Mouse (Mus musculus) heart, embryonic 10.5 days (tissue): ENCODE measurements around the gene D6Ertd527e. TPM values are rescaled to one million over a fixed set of nuclear protein-coding genes. Genes with fewer than 3 reads are reported as not detected.

Experiments
- DNase-seq: peaks from one replicate; pipeline ENCODE4 v3.0.0-alpha.2; 2017; ENCODE audit warnings: low spot score
- H3K27ac ChIP-seq: fragments of 300-500 bp; sonication (generic); 2 replicates; pipeline ENCODE4 v1.5.1; 2016; ENCODE audit warnings: mild to moderate bottlenecking
- H3K27me3 ChIP-seq: fragments of 300-500 bp; sonication (generic); 2 replicates; pipeline ENCODE4 v1.6.1; 2016; ENCODE audit warnings: mild to moderate bottlenecking; ENCODE audit not compliant: poor library complexity, insufficient read depth, severe bottlenecking
- H3K36me3 ChIP-seq: fragments of 300-500 bp; sonication (generic); 2 replicates; pipeline ENCODE4 v1.6.1; 2016; ENCODE audit warnings: mild to moderate bottlenecking, moderate library complexity
- H3K4me1 ChIP-seq: fragments of 300-500 bp; sonication (generic); 2 replicates; pipeline ENCODE4 v1.6.1; 2016; ENCODE audit warnings: mild to moderate bottlenecking
- H3K4me3 ChIP-seq: fragments of 300-500 bp; sonication (generic); 2 replicates; pipeline ENCODE4 v1.5.1; 2016; ENCODE audit warnings: mild to moderate bottlenecking, moderate library complexity
- H3K9me3 ChIP-seq: fragments of 300-500 bp; sonication (generic); 2 replicates; pipeline ENCODE4 v1.6.1; 2016; ENCODE audit warnings: mild to moderate bottlenecking, moderate library complexity
- WGBS: fragments of 180-500 bp; shearing (Covaris S2); methylation state at CpG from one replicate; pipeline ENCODE4 v1.1.7; 2016; 5-methylcytosine and 5-hydroxymethylcytosine counted together
- polyA plus RNA-seq: library from polyadenylated mRNA; unstranded; fragments of >200 nt; fragmentation: Nextera tagmentation; extraction: Ambion mirVana; gene quantifications from 2 replicates; pipeline ENCODE4 v1.2.1, GENCODE M21; 2016

D6Ertd527e gene
- polyA plus RNA-seq = not detected in 2 replicates

DNA sequence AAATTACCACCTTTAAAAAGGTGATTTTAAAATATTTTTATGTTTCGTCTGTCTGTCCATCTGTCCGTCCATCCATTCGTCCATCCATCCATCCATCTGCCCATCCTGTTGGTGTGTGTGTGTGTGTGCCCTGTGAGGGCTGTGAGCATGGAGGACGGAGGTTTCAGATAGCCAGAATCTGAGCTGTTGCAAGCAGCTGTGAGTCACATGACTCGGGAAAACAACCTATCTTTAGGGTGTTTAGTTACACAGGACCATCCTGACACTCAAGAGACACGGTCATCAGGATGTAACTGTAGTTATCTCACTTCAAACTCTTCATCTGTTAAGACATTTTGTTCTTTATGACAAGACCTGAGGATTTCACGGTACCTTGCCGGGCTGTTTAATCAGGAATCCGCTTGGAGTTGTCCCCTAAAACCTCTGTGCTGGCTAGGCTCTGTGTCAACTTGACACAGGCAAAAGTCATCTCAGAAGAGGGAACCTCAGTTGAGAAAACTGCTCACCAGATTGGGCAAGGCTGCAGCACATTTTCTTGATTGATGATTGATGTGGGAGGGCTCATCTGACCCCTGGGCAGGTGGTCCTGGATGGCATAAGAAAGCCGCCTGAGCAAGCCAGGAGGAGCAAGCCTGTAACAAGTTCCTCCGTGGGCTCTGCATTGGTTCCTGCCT, at the start of gene D6Ertd527e:
D6Ertd527e (plus strand) TSS at position 624 of the 674 bp plus-strand sequence.
- H3K4me3 ChIP-seq = no peak within 1 kb of the TSS
- 73% methylated on average over 11 of the region's 11 CpGs for WGBS
- H3K36me3 ChIP-seq = no peaks in the 10 kb centered on the region
- H3K27ac ChIP-seq = no peak within 1 kb of the TSS
- peaks cover 7% of the 10 kb centered on the region; the same call in 1 of the 2 replicates for H3K27me3 ChIP-seq
- peaks cover 34% of the 10 kb centered on the region for H3K4me1 ChIP-seq
- DNase-seq = peak; percentile 42
- H3K9me3 ChIP-seq = no peaks in the 10 kb centered on the region

DNA sequence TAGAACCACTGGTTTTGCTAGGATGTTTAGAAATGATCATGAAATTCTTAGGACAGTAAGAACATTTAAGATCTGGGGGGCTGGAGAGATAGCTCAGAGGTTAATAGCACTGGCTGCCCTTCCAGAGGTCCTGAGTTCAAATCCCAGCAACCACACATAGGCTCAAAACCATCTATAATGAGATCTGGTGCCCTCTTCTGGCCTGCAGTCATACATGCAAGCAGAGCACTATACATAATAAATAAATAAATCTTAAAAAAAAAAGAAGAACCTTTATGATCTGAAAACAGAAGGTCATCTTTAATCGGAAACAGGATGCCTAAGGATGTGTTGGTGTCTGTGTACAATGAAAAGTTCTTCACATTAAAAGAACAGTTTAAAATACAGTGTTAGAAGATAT, 44.8 kb upstream of the D6Ertd527e start:
- Histone ChIP-seq H3K4me1 (no peaks in the 10 kb centered on the region), H3K4me3 (no peak overlapping the region), H3K36me3 (peaks cover 86% of the 10 kb centered on the region), H3K27ac (no peak overlapping the region), H3K27me3 (no peaks in the 10 kb centered on the region), H3K9me3 (no peaks in the 10 kb centered on the region)
- 87% methylated on average over 1 of the region's 1 CpGs for WGBS
- no peak for DNase-seq

DNA sequence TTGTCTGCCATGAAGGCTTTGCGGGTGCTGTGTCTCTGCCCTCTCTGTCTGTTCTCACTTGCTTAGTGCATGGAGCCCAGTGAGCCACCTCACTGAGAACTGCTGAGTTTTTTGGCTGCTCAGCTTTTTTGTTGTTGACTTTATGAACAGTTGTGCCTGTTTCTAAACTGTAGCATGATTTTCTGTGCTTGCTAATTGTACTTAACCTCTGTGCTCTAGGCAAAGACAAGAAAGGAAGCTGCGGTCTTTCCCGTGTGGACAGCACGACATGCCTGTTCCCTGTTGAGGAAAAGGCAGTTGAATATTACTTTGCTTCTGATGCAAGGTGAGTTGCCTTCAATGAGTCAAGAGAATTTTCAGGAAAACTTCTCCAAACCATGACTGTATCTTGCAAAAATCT, 41.0 kb upstream of the D6Ertd527e start:
- Histone ChIP-seq H3K27me3 (no peaks in the 10 kb centered on the region), H3K4me3 (no peak overlapping the region), H3K27ac (no peak overlapping the region), H3K36me3 (peaks cover 86% of the 10 kb centered on the region), H3K4me1 (0 out of 2 replicates have a peak, but pooled peaks cover 1% of the 10 kb centered on the region), H3K9me3 (no peaks in the 10 kb centered on the region)
- DNase-seq = no peak
- WGBS = 89% methylated on average over 4 of the region's 4 CpGs

DNA sequence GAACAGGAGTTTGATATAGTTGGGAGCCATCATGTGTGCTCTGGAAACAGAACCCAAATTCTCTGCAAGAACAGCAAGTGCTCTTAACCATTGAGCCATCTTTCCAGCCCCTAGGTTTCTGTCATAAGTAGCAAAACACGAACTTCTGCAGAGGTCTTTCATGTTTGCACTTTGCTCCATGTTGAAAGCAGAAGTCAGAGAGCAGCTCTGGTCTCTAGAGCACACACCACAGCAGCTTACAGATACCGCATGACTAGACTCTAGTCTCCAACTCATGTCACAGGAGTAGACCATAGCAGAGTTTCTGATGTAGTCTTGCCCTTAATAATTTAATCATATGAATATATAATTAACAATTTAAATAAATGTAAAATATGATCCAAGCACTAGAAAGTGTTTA, 36.3 kb upstream of the D6Ertd527e start:
- no peaks in the 10 kb centered on the region for H3K27me3 ChIP-seq
- no peaks in the 10 kb centered on the region for H3K9me3 ChIP-seq
- no peak for DNase-seq
- H3K36me3 ChIP-seq = peaks cover 89% of the 10 kb centered on the region
- H3K4me1 ChIP-seq = peaks cover 22% of the 10 kb centered on the region
- H3K27ac ChIP-seq = no peak overlapping the region
- WGBS = 85% methylated on average over 2 of the region's 2 CpGs
- no peak overlapping the region for H3K4me3 ChIP-seq

DNA sequence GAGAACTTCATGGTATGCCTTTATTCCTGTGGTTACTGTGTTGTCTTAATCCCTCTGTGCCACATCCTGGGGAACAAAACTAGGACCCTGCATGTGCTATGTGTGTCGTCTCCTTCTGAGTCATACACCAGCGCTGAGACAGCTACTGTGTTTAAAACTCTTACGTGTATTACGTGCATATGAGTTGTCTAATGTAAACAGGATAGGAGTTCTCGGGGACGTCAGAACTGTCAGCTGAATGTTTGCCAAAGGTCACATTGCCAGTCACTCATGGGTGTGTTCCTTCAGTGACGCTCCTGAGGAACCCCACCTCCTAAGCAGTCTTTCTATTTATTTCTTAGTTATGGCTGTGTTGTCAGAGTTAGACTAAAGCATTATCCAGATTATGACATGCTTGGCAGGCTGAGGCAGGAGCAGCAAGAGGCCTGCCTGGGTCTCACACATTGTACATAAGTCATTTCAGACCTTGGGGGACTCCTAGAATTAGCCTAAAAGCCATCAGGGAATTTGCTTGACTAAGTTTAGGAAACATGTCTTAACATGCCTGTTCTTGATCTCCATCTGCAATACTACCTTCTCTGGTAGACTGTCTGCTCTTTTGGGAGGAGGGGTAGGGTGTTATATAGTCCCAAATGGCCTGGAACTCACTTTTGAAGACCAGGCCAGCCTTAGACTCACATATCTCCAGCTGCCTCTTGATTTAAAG, 35.2 kb upstream of the D6Ertd527e start:
- no peak overlapping the region for H3K27ac ChIP-seq
- H3K4me1 ChIP-seq = peaks cover 33% of the 10 kb centered on the region
- peaks cover 84% of the 10 kb centered on the region for H3K36me3 ChIP-seq
- WGBS = 73% methylated on average over 7 of the region's 7 CpGs
- no peaks in the 10 kb centered on the region for H3K27me3 ChIP-seq
- DNase-seq = no peak
- no peak overlapping the region for H3K4me3 ChIP-seq
- no peaks in the 10 kb centered on the region for H3K9me3 ChIP-seq

DNA sequence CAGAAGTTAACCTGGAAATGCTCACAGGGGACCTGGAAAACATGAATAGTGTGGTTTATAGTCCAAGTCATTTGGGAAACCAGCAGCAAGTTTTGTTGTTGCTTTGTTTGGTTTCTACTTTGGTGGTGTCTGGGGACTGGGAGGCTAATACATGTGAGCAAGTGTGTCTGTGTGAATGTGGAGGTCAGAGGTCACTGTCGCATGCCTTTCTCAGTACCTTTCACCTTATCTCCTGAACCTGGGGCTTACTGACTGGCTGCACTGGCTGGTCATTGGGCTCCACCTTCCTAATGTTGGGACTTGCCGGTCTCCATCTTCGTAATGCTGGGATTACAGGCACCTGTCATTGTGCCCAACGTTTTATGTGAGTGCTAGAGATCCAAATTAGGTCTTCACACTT, 33.9 kb upstream of the D6Ertd527e start:
- Histone ChIP-seq H3K27ac (no peak overlapping the region), H3K4me3 (no peak overlapping the region), H3K27me3 (no peaks in the 10 kb centered on the region), H3K4me1 (peaks cover 40% of the 10 kb centered on the region), H3K9me3 (no peaks in the 10 kb centered on the region), H3K36me3 (peaks cover 73% of the 10 kb centered on the region)
- 87% methylated on average over 4 of the region's 4 CpGs for WGBS
- no peak for DNase-seq

DNA sequence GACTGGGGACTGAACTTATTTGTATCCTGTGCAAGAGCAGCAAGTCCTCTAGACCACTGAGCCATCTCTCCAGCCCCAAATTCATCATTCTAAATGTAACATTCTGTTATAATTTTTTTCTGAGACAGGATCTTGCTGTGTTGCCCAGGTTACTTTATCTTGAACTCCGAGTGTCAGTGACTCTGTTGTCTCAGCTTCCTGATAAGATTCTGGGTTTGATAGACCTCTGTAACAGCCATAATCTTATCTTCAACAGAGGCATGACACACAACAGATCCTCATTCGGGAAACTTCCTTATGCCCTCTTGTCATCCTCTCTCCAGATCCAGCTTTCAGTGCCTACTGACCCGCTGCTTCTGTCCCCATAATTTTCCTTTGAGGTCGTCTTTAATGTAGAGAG, 31.8 kb upstream of the D6Ertd527e start:
- H3K9me3 ChIP-seq = no peaks in the 10 kb centered on the region
- peaks cover 44% of the 10 kb centered on the region for H3K4me1 ChIP-seq
- no peaks in the 10 kb centered on the region for H3K27me3 ChIP-seq
- H3K36me3 ChIP-seq = peaks cover 72% of the 10 kb centered on the region
- no peak overlapping the region for H3K27ac ChIP-seq
- WGBS = 16% methylated on average over 4 of the region's 4 CpGs
- no peak for DNase-seq
- no peak overlapping the region for H3K4me3 ChIP-seq

DNA sequence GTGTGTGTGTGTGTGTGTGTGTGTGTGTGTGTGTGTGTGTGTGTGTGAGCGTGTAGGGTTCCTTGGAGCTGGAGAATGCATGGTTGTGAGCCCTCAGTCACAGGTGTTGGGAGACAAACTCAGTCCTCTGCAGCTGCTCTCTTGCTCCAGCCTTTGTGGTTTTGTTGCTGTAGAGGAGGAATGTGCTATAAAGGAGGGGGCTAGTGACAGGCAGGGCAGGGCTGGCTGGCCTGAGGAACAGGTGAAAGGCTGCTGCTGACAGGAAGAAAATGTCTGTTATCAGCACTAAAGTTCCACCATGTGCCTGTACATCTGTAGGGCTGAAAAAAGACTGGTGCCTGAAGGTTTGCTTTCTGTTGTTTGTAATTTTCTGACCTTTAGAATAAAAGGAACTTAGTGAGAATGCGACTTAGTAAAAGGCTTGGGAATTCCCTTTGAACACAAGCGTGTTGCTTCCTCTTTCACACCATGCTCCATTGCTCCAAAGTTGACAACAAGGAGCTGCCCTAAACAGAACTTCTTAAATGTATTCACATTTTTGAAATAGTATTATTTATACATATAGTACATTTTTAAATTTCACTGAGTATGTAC, 29.4 kb upstream of the D6Ertd527e start:
- no peaks in the 10 kb centered on the region for H3K9me3 ChIP-seq
- DNase-seq = peak; percentile 83
- H3K27ac ChIP-seq = peak overlapping the region; percentile 3; the same call in 1 of the 2 replicates
- H3K4me1 ChIP-seq = peaks cover 33% of the 10 kb centered on the region
- H3K4me3 ChIP-seq = 0 out of 2 replicates have a peak overlapping the region, but pooled peaks have one; percentile 0
- H3K36me3 ChIP-seq = peaks cover 65% of the 10 kb centered on the region
- WGBS = 54% methylated on average over 3 of the region's 3 CpGs
- no peaks in the 10 kb centered on the region for H3K27me3 ChIP-seq

DNA sequence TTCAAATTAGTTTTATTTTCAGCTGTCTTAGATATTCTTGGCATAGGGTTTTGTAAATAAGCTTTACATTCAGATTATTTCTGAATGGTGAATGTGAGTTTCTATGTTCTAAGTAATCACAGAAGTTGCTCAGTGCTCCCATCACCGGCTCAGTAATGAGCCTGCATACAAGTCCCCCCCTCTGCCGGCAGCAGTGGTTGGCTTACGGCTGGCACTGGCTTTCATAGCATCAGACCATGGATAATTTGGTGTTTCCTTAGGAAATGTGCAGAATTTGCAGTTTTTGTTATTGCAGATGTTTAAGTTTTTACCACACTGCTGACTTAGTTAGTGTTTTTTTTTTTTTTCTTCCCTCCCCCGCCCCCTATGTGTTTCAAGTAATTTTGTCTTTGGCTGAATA, 25.1 kb upstream of the D6Ertd527e start:
- Histone ChIP-seq H3K4me3 (no peak overlapping the region), H3K9me3 (no peaks in the 10 kb centered on the region), H3K27ac (no peak overlapping the region), H3K36me3 (peaks cover 76% of the 10 kb centered on the region), H3K4me1 (peaks cover 11% of the 10 kb centered on the region), H3K27me3 (no peaks in the 10 kb centered on the region)
- WGBS = 80% methylated on average over 4 of the region's 4 CpGs
- DNase-seq = no peak

DNA sequence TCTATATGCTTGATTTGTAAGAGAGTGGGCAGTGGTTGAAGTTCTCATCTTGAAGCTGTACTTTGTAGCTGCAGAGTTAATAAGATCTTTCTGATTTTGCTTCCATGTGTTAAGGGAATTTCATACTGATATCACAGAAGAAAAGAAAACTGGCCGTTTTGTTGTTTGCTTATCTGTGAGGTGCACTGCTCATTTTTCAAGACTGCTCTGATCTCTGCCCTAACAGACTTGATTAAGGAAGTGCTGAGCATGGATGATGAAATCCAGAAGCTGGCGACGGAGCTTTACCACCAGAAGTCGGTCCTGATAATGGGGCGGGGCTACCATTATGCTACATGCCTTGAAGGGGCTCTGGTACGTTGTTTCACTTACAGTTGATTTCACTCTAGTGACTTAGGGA, 19.5 kb upstream of the D6Ertd527e start:
- WGBS = 44% methylated on average over 6 of the region's 6 CpGs
- H3K9me3 ChIP-seq = no peaks in the 10 kb centered on the region
- no peaks in the 10 kb centered on the region for H3K4me1 ChIP-seq
- DNase-seq = no peak
- no peaks in the 10 kb centered on the region for H3K27me3 ChIP-seq
- no peak overlapping the region for H3K27ac ChIP-seq
- H3K36me3 ChIP-seq = peaks cover 94% of the 10 kb centered on the region
- no peak overlapping the region for H3K4me3 ChIP-seq

DNA sequence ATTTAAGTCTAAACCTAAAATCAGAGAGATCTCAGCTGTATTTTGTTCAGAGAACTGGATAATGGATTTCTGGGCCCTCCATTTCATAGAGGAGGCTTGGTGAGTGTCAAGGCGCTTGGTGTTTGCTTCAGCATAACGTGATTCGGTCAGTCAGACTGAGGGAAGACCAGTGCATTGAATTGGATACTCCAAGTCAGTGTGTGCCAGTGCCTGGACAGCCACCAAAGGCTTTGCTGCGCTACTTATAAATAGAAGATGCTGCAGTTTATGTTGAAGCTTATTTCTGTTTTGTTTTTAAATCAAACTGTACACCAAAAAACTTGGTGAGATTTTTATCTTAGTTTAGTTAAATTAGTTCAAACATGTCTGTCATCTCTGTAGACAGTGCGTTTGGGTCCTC, 16.2 kb upstream of the D6Ertd527e start:
- Histone ChIP-seq H3K36me3 (peaks cover 79% of the 10 kb centered on the region), H3K4me1 (0 out of 2 replicates have a peak, but pooled peaks cover 3% of the 10 kb centered on the region), H3K27me3 (no peaks in the 10 kb centered on the region), H3K4me3 (no peak overlapping the region), H3K27ac (no peak overlapping the region), H3K9me3 (no peaks in the 10 kb centered on the region)
- 90% methylated on average over 5 of the region's 5 CpGs for WGBS
- DNase-seq = no peak

DNA sequence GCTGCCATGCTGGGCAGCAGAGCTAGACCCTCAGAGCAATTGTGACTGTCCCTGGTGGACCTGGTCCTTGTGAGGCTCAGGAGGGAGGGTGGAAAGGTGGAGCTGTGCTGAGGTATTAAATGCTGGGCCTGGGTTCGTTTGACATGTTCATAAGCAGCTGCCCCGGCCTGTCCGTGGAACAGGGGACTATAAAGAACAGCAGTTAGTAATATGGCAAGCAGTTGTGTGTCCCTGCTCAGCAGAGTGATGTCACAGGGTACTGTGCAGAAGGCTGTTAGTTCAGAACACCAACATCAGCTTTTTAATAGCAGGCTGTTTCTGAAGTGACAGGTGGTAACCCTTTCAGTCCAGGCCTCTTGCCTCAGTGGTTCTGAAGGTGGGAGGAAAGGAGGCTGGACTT, 13.7 kb upstream of the D6Ertd527e start:
- no peak for DNase-seq
- H3K9me3 ChIP-seq = no peaks in the 10 kb centered on the region
- peaks cover 56% of the 10 kb centered on the region for H3K36me3 ChIP-seq
- WGBS = 90% methylated on average over 3 of the region's 3 CpGs
- H3K27ac ChIP-seq = no peak overlapping the region
- no peak overlapping the region for H3K4me3 ChIP-seq
- 0 out of 2 replicates have a peak, but pooled peaks cover 3% of the 10 kb centered on the region for H3K4me1 ChIP-seq
- H3K27me3 ChIP-seq = no peaks in the 10 kb centered on the region

DNA sequence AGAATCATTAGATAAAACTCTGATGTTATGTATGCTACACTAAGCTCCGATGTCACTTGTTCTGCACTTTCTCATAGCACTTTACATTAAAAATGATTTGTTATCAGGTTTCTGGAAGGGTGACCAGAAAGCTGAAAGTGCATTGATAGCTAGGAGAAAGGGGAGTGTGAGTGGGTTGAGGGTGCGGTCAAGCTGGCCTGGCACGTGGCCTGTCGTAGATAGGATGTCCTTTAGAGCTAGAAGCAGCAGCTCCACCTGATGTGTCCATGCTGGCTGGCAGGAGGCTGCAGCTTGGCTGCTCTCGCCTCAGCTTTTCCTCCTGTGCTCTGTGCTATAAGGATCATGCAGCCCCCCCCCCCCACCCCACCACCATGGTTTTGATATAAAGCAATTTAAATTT, 12.1 kb upstream of the D6Ertd527e start:
- Histone ChIP-seq H3K9me3 (no peaks in the 10 kb centered on the region), H3K4me1 (0 out of 2 replicates have a peak, but pooled peaks cover 3% of the 10 kb centered on the region), H3K27ac (no peak overlapping the region), H3K27me3 (no peaks in the 10 kb centered on the region), H3K36me3 (peaks cover 42% of the 10 kb centered on the region), H3K4me3 (no peak overlapping the region)
- WGBS = 71% methylated on average over 5 of the region's 5 CpGs
- no peak for DNase-seq
